Mouse (Mus musculus) heart, adult 11 months (tissue): Measurements from ENCODE around the gene Etnk2.
"Not testable (repeated sequence)": the region's sequence is repeated elsewhere in the genome, so short reads cannot be mapped to it uniquely, and the experiment has no call there.

ENCODE experiments used
- DNase-seq: peaks from one replicate; pipeline ENCODE4 v3.0.0; 2022

Etnk2 gene

DNA sequence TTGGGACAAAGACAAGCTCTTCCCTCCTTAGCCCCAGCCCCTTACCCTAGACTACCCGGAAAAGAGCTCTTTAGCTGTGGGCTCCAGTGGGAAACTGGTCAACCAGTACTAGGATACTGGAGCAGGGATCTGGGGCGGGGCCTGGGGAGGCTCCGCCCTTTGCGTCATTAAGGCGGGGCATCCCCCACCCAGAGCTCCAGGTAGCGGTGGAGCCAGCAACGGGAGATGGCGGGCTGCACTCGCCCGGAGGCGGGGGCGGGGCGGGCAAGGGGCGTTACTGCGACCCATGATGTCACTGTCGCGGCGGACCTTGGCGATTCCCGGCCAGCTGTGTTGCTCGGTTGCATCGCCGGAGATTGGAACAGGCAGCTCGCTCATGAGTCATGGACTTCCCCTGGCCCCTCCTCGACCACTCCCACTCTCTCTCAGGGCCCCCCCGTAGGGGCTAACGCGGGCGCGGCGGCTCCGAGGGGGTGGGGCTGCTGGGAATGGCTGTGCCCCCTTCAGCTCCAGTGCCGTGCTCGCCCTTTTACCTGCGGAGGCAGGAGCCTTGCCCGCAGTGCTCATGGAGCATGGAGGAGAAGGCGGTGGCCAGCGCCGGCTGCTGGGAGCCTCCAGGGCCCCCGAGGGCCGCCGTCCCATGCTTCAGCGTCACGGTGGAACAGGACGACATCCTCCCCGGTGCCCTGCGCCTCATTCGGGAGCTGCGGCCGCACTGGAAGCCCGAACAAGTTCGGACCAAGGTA, at the start of gene Etnk2:
Etnk2 (plus strand) TSS at position 297 of the 746 bp plus-strand sequence.
- DNase-seq, result peak; percentile 98

GRCm38 (mm10) chr1:133314364-133314763, 49.0 kb upstream of the Etnk2 start:
- no peak for DNase-seq

DNA sequence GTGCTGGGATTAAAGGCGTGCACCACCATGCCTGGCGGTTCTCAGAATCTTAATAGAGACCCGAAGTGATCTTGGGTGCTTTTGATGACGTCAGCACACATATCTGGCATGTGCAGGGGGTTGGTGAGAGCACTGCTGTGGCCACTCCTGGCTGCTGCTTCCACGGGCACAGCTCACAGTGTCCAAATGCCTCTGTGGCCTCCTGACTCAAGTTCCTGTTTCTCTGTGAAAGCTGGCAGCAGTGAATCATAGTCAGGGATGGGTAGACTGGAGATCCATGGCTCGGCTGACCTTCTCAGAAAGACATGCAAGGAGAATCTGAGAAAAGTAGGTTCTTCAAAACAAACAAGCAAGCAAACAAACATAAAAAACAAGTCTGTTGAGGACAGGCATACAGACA, 47.6 kb upstream of the Etnk2 start:
- DNase-seq, result no peak

GRCm38 (mm10) chr1:133316577-133316976, 46.8 kb upstream of the Etnk2 start:
- DNase-seq, result no peak

DNA sequence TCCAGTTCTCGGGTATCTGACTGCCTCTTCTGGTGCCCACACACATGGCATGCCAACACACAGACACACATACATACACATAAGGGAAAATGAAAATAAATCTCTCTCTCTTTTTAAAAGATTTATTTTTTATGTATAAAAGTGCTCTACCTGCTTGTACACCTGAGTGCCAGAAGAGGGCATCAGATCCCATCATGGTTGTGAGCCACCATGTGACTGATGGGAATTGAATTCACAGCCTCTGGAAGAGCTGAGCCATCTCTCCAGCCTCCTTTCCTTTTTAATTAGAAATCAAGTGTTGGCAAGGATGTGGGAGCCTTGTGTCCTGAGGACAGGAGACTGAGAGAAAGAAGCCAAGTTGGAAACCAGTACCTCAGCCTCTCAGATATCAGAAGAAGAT, 46.2 kb upstream of the Etnk2 start:
- no peak for DNase-seq

DNA sequence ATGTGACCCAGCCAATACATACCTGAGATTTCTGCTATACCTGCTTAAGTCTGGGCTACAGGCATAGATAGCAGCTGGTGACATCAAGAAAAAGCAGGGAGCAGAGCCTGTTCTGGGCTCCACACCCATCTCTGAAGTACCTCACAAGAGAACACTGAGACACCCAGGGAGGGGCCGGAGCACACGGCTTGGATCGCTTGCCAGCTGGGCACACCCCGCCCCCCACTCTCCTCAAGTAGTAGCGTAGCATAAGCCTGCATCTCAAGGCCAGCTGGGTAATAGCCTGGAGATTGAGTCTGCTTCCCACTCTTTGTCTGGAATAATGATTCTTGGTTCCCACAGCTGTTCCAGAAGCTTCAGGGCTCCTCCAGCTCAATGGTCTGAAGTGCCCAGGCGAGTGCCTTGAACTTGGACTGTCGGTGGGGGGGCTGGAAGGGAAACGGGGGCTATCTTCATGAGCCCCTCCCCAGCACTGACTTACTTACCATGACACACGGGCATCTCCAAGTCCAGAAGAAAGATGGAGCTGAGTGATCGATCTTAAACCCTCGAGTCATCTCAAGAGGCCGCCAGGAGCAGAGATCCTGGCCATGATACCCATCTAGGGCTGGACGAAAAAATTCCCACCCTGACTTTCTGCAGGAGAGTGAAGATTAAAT, 42.0 kb upstream of the Etnk2 start, which contains the start of gene Kiss1:
Kiss1 (plus strand) TSS at position 609 of the 659 bp plus-strand sequence.
- no peak for DNase-seq

DNA sequence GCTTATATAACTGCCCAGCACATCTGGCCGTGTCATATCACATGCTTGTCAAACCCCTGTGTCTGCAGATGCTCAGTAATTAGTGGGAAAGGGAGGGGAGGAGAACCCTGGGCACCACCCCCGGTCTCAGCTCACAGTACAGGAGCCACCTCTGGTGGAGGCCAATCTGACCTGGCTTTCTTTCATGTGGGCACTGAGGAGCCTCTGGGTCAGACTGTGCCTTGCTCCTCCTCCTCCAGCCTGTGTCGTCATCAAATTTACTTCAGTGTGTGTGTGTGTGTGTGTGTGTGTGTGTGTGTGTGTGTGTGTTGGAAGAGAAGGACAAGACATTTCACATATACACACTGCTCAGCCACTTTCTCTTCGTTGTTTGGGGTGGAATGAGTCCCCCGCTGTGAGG, 40.0 kb upstream of the Etnk2 start:
- no peak for DNase-seq

- DNase-seq, result no peak
Observed at GRCm38 (mm10) chr1:133325951-133326350, 37.4 kb upstream of the Etnk2 start.

- no peak for DNase-seq
Observed at GRCm38 (mm10) chr1:133327094-133327493, 36.3 kb upstream of the Etnk2 start.

DNA sequence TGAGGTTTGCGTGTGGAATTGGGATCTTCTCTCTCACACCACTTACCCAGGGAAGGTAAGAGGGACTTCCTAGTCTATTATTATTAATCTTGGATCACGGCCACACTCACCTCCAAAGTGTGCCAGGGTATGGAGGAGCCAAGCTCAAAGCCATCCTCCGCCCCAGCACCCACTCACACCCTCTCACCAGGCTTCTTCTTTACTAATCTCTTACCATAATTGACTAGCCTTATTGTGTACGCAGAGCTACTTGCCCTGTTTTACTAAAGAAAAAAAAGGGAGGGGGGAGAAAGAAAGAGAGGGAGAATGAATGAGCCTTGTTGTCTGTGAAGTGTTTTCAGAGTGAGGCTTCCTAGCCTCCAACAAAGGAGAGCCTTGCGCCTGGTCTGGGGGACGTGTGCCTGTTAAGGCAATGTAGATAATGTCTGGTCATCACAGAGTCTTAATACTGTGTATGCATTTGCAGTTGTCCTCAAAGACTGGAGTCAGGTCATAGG, 35.0 kb upstream of the Etnk2 start:
- no peak for DNase-seq

DNA sequence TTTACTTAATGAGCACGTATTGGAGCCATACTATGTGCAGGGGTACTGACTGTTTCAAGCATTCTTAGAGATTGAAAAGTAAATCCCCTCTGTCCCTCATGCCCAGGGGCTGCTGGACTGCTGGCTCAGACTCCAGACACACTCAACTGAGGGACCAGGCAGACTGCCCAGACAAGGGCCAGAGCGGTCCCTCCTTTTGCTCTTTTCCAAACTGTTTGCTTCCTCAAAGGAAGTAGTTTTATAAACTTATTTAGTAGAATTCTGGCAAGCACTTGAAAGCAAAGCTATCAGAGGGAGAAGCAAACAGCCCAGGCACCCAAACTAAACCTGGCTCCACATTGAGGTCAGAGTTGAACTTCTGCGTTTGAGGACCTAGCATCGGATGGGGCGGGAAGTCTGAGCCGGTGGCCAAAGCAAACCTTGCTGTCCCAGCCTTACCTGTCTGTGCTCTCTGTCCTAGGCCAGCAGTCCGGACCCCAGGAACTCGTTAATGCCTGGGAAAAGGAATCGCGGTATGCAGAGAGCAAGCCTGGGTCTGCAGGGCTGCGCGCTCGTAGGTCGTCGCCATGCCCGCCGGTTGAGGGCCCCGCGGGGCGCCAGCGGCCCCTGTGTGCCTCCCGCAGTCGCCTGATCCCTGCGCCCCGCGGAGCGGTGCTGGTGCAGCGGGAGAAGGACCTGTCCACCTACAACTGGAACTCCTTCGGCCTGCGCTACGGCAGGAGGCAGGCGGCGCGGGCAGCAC, 34.3 kb upstream of the Etnk2 start:
- no peak for DNase-seq

DNA sequence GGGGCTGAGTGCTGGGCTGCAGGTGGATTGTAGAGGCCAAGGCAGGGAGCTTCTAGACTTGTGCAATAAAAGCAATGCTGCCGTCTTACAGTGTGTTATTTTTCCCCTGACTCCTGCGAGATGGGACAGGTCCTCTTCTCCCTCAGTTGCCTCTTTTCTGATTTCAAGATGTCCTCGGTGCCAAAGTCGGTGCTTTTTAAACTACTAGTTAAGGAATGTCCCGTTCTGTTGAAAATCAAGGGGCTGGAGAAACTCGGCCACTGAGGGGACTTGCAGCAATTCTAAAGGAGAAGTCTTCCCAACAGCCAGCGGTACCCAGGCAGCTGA, 33.8 kb upstream of the Etnk2 start:
- DNase-seq, result no peak

DNA sequence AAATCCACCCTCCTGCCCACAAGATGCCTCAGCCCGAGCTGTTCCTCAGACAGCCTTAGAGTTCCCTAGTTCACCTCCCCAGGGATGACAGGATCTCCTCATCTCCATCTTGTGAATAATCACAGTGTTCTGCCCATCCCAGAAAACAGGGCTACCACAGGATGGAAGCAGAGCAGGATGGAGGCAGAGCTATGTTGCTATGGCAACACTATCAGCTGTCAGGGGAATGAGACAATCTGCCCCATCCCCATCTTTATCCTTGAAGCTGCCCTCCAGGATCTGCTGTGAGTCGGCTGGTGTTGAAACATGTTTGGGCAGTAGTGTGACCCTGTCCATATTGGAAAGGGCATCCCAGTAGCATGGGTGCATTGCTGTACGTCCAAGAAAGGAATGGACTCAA, 32.2 kb upstream of the Etnk2 start:
- DNase-seq, result no peak

DNA sequence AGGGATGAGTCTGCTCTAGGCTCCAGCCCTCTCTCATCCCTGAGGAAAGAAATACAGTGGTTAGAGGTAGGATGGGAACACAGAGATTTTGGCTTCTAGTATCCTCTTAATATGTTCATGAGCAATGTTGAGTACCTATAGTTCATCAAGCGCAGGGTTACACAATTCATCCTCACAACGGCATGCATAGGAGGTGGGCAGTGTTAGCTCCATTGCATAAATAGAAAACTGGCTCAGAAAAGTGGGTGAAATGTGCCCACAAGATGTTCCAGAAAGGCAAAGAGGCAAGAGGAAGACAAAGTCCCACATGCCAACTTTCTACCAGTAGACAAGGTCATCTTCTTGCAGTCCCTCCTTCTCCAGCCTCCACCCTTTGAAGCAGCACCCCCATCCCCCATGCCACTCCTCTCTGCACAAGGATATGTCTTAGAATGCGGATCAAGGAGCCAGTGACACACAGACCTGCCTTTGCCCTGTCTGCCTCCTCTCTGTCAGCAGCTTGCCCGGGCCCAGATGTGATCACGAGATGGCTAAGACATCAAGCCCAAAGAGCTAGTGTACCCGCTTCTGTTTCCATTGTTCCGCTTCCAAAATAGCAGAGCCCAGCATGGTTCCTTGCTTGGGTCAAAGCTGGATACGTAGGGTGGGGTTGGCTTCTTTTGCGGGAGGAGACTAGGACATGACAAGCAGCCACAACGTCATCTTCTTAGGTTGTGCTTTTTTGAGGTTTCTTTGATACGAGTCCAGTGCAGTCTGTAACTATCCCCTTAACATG, 30.5 kb upstream of the Etnk2 start:
- no peak for DNase-seq

- no peak for DNase-seq
Observed at GRCm38 (mm10) chr1:133333937-133334336, 29.4 kb upstream of the Etnk2 start.

DNA sequence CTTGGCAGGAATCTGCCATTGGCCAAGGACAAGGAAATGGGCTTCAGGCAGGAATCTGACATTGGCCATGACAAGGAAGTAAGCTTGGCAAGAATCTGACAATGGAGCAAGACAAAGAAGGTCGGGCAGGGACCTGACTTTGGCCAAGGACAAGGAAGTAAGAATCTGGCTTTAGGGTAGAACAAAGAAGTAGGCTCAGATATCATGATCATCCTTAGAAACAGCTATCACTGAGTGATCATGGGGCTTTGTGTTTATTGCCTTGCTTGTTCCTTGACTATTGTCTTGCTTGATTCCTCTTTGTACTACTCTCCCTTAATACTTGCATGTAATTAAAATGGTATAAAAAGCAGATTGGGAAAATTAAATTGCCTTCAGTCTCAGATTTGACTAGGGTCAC, 23.0 kb upstream of the Etnk2 start:
- DNase-seq, result not testable (repeated sequence)

- DNase-seq, result no peak
Observed at GRCm38 (mm10) chr1:133344357-133344756, 19.0 kb upstream of the Etnk2 start.

DNA sequence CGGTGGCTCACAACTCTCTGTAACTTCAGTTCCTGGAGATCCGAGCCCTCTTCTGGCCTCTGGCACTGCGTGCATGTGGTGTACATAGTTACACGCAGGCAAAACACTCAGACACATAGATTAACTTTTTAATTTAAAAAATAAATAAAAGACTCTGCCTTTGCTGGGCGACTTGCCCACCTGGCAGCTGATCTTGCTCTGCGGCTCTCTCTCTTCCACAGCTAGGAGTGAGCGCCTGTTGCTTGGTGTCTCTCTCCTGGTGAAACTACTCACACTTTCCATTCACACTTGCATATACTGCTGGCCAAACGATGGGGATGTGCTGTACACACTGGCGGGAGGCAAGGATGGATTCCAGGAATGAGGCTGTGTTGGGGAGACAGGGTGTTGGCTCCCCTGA, 16.8 kb upstream of the Etnk2 start:
- DNase-seq, result no peak

- no peak for DNase-seq
Observed at GRCm38 (mm10) chr1:133347226-133347625, 16.1 kb upstream of the Etnk2 start.

GRCm38 (mm10) chr1:133347693-133348520, 15.5 kb upstream of the Etnk2 start:
- peak; percentile 93 for DNase-seq

DNA sequence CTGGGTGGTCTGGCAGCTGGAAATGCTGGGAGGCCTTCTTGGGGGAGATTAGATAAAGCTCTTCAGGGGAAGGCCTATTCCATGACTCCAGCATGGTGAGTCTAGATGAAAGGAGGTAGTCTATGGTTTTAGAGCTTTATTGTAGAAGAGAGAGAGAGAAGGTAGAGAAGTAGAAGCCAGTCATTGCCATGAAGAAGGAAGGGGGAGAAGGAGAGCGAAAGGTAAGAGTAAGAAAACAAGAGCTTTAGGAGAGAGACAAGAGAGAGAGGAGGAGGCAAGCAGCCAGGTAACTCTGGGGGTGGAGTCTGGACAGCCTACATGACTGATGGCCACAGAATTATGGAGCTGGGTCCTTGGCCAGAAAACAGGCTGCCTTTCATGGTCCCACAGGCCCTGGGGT, 13.2 kb upstream of the Etnk2 start, which contains the start of gene Ren1:
Ren1 (plus strand) TSS at position 301 of the 400 bp plus-strand sequence.
- DNase-seq, result no peak

- no peak for DNase-seq
Observed at GRCm38 (mm10) chr1:133351762-133352161, 11.6 kb upstream of the Etnk2 start.
